Mouse (Mus musculus) intestine, postnatal 0 days (tissue): Measurements from ENCODE around the gene Ptprg. TPM values are rescaled to one million over a fixed set of nuclear protein-coding genes. Genes with fewer than 3 reads are reported as not detected.
"Not testable (repeated sequence)": the region's sequence is repeated elsewhere in the genome, so short reads cannot be mapped to it uniquely, and the experiment has no call there.

ENCODE experiments used
- ATAC-seq: fragments of 200-750 bp; cut with Nextera tagmentation; 2 replicates; pipeline ENCODE4 v1.8.0; 2017; ENCODE audit warnings: mild to moderate bottlenecking, moderate TSS enrichment, moderate library complexity
- H3K27ac ChIP-seq: fragments of 300-500 bp; sonication (generic); 2 replicates; pipeline ENCODE4 v1.5.1; 2014; ENCODE audit warnings: mild to moderate bottlenecking, low read depth, low read length, moderate library complexity
- H3K27me3 ChIP-seq: fragments of 300-500 bp; sonication (generic); replicated peaks from 2 replicates; pipeline ENCODE4 v1.6.1; 2014; ENCODE audit warnings: low read length, mixed read lengths; ENCODE audit not compliant: control insufficient read depth, insufficient read depth
- H3K36me3 ChIP-seq: fragments of 300-500 bp; sonication (generic); 2 replicates; pipeline ENCODE4 v1.6.1; 2014; ENCODE audit warnings: mild to moderate bottlenecking, moderate library complexity; ENCODE audit not compliant: control insufficient read depth, insufficient read depth
- H3K4me1 ChIP-seq: fragments of 300-500 bp; sonication (generic); replicated peaks from 2 replicates; pipeline ENCODE4 v1.6.1; 2014; ENCODE audit warnings: antibody characterized with exemption, low read length, mixed read lengths; ENCODE audit not compliant: control insufficient read depth, insufficient read depth
- H3K4me2 ChIP-seq: fragments of 300-500 bp; sonication (generic); replicated peaks from 2 replicates; pipeline ENCODE4 v1.6.1; 2014; ENCODE audit warnings: low read depth, mild to moderate bottlenecking, moderate library complexity
- H3K4me3 ChIP-seq: fragments of 300-500 bp; sonication (generic); 2 replicates; pipeline ENCODE4 v1.5.1; 2014; ENCODE audit warnings: low read depth, low read length
- H3K9ac ChIP-seq: fragments of 300-500 bp; sonication (generic); 2 replicates; pipeline ENCODE4 v1.6.1; 2014; ENCODE audit warnings: mild to moderate bottlenecking, low read depth, low read length
- H3K9me3 ChIP-seq: fragments of 300-500 bp; sonication (generic); 2 replicates; pipeline ENCODE4 v1.6.1; 2016; ENCODE audit warnings: mixed run types; ENCODE audit not compliant: control insufficient read depth
- CTCF ChIP-seq: sonication (generic); IDR thresholded peaks from 2 replicates; pipeline ENCODE4 v1.5.1; 2016; ENCODE audit warnings: low read depth, mild to moderate bottlenecking, control low read depth, antibody characterized with exemption, moderate library complexity
- WGBS: fragments of 180-500 bp; shearing (Covaris S2); extraction: QIAGEN DNeasy Blood & Tissue Kit; methylation state at CpG from one replicate; pipeline ENCODE4 v1.1.7; 2014; 5-methylcytosine and 5-hydroxymethylcytosine counted together
- polyA plus RNA-seq: library from polyadenylated mRNA; unstranded; fragments of >200 nt; fragmentation: Nextera tagmentation; extraction: Ambion mirVana; gene quantifications from 2 replicates; pipeline ENCODE4 v1.2.1, GENCODE M21; 2015

Ptprg gene
- polyA plus RNA-seq, 1 experiment from 2014 or later, result 3.7 TPM

DNA sequence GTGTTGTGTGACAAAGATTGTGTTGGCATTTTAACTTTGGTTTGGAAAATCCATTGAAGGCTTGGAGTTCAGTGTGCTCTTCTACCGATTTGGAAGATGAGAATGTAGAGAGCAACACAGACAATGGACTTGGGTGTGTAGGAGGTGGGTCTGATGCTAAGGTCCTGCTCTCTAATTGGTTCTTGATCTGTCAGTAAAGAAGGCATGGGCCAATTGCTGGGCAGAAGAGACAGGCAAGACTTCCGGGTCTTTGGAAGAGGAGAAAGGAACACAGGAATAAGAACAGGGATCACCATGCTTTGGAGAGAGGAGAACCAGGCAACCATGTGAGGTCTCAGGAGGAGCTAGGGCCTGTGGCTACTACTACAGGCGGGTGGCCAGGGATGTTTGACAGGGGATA lies 722.7 kb downstream of the Ptprg start:
- H3K9me3 ChIP-seq, result no peaks in the 10 kb centered on the region
- no peak overlapping the region for H3K4me3 ChIP-seq
- ATAC-seq, result no peak
- no peak overlapping the region for H3K27ac ChIP-seq
- no peak overlapping the region for H3K4me2 ChIP-seq
- no peak overlapping the region for H3K9ac ChIP-seq
- 53% methylated on average over 3 of the region's 3 CpGs for WGBS
- no peaks in the 10 kb centered on the region for H3K4me1 ChIP-seq
- no peaks in the 10 kb centered on the region for H3K36me3 ChIP-seq
- TF ChIP-seq CTCF, result no peak
- no peaks in the 10 kb centered on the region for H3K27me3 ChIP-seq

DNA sequence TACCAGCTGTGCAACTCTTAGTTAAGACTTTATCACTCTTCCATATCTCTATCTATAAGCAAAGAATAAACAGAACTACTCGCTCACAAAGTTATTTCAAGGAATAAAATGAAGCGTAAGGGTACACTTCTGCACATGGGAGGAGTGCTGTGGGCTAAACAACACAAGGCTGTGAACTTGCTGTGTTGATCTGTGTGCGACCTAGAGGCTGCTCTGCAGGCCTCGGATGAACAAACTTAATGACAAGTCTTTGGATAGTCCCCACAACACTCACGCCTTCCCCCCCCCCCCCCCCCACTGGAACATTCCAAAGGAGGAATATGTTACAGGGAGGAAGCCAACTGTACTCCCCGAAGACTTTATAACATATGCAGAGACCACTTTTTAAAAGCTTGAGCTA lies 730.3 kb downstream of the Ptprg start, which contains the start of gene Gm49355:
TSS of gene Gm49355 (plus strand) at position 336 of the 400 bp plus-strand sequence.
- no peaks in the 10 kb centered on the region for H3K9me3 ChIP-seq
- no peaks in the 10 kb centered on the region for H3K27me3 ChIP-seq
- peak within 1 kb of the TSS; percentile 89 for H3K9ac ChIP-seq
- H3K27ac ChIP-seq, result peak within 1 kb of the TSS; percentile 96
- H3K4me2 ChIP-seq, result peak within 1 kb of the TSS; percentile 62
- TF ChIP-seq CTCF, result no peak
- H3K4me3 ChIP-seq, result peak within 1 kb of the TSS; percentile 69
- no peaks in the 10 kb centered on the region for H3K4me1 ChIP-seq
- H3K36me3 ChIP-seq, result no peaks in the 10 kb centered on the region
- 85% methylated on average over 5 of the region's 6 CpGs for WGBS
- ATAC-seq, result no peak

DNA sequence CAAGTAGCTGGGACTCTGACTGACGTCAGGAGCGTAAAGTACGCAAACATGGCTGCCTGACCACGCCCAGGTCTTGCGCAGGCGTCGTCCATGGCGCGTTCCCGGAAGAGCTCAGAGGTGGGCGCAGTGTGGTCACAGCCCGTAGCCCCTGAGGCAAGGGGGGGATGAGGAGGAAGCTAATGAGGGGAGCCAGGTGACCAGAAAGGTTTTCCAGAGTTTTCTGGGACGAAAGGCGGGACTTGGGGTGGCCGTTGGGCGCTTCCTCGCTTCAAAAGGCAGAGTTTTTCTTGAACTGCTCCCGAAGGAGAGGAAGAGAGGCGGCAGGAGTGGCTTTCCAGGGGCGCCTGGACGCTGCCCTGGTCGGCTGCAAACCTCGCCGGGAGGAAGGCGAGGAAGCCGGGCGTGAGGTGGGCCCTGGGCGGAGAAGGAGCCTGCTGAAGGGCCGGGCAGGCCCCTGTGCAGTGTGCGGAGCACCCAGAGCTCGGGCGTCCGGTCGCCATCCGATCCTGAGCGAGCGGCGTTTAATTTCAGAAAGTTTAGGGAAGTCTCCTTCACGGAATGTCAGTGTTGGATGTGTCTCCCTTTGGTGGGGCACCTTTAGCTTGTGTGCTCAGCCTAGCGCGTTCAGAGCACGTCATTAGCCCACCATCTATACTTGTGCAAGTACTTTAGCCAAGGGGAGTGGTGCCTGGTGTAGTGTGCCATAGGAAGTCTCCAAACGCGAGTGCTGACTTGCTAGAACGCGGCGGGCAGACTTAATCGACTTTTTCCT lies 731.0 kb downstream of the Ptprg start, which contains the start of gene 3830406C13Rik:
TSS of gene 3830406C13Rik (plus strand) at position 33 of the 772 bp plus-strand sequence.
- Histone ChIP-seq H3K9ac (peak within 1 kb of the TSS; percentile 89), H3K27me3 (no peaks in the 10 kb centered on the region), H3K4me1 (no peaks in the 10 kb centered on the region), H3K9me3 (no peaks in the 10 kb centered on the region), H3K4me2 (peak within 1 kb of the TSS; percentile 62), H3K27ac (peak within 1 kb of the TSS; percentile 96), H3K4me3 (peak within 1 kb of the TSS; percentile 69), H3K36me3 (no peaks in the 10 kb centered on the region)
- ATAC-seq, result peak; percentile 97
- 1% methylated on average over 48 of the region's 48 CpGs for WGBS
- TF ChIP-seq CTCF, result no peak

DNA sequence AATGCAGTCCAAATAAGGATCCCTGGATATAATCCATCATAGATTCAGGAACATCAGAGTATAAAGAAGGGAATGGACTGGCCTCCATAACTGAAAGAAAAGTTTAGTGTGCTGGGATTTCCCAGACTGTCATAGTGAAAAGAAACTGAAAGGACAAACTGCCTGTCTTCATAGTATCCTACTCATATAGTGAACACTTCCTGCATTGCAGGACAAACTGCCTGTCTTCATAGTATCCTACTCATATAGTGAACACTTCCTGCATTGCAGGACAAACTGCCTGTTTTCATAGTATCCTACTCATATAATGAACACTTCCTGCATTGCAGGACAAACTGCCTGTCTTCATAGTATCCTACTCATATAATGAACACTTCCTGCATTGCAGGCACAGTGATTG lies 736.4 kb downstream of the Ptprg start:
- H3K9ac ChIP-seq, H3K4me2 ChIP-seq, H3K27ac ChIP-seq, H3K4me3 ChIP-seq, H3K9me3 ChIP-seq, H3K27me3 ChIP-seq, H3K4me1 ChIP-seq: not testable (repeated sequence)
- H3K36me3 ChIP-seq, result peaks cover 13% of the 10 kb centered on the region; the same call in 1 of the 2 replicates
- ATAC-seq, result 0 out of 2 replicates have a peak, but pooled peaks have one; percentile 47

Other genes with a start within 250 kb of the Ptprg start
- 1.7 and 2.1 TPM in 2 replicates for gene Gm3839, start 196.8 kb upstream of the Ptprg start, polyA plus RNA-seq